Mouse (Mus musculus) c-Kit-positive CD71-positive TER-119-negative erythroid progenitor cells, embryonic 14.5 days (primary cell): ENCODE measurements at regions not wholly inside any gene's neighbourhood (a gene's known extent, or its start where the extent isn't known, plus 50 kb on each side); places are given as distances from the start of the nearest gene placed in this dataset.
A peak's percentile ranks its signal among the peaks of the same experiment; 100 is the strongest.

Source experiments
- DNase-seq: peaks from one replicate; pipeline ENCODE4 v3.0.0-alpha.2; 2013; ENCODE audit warnings: low read depth

DNA sequence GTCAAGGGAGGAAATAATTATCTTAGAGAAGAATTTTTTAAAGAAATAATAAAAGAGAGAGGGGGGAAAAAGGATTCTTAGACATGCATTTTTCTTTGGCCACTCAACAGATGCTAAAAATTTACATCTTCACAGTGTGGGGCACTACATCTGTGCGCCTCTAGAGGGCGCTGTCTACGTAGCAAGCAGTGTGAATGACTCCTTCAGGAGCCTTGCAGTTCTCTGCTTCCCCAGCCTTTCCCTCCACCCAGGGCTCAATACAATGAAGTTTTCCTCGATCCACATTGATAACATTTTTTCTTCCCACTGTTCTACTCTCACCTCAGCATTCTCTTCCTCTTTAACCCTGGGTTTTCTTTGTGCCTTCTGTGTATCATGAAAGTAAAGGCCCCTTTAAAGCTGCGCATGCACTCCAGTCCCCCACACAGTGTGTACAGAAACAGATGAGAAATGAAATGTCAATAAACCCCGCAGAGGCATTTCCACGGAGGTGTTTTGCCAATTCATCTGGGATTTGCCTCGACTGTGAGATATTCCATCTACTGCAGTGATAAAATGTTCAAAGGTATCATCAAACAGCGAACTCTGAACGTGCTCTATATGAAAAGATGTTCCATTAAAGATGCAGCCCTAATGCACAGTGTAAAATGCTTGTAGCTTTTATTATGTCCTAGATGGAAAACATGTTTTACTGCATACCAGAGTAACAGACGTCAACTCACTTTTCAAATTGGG is 181.2 kb downstream of the Rdh14 start:
- no peak for DNase-seq

DNA sequence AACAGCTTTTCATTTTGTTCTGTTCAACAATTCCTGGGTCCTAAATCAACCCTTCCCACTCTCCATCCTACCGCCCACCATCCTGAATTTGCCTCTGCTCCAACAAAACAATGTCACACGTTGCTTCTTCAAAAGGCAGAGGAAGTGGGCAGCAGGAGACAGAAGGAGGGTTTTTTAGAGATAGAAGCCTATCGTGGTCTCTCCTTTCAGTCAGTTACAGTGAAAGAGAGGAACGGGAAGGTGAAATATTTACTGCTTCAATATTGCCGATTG is 181.7 kb downstream of the Rdh14 start:
- no peak for DNase-seq

DNA sequence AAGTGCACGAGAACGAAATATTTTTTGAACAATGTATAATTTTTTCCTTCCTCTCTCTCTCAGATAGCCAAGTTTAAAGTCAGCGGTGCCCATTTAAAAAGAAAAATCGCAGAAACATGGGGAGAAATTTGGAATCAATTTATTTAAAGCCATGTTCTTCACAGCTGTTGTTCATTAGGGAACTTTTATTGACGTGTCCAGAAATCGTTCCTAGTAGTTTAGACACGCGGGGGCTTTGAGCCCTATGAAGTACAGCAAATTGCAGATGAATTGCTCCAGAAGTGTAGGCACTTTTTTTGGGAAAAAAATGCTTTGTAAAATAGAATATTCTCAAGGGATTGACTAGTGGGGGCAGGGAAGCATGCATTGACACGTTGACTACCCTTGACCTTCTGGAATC is 182.8 kb downstream of the Rdh14 start:
- DNase-seq: no peak

DNA sequence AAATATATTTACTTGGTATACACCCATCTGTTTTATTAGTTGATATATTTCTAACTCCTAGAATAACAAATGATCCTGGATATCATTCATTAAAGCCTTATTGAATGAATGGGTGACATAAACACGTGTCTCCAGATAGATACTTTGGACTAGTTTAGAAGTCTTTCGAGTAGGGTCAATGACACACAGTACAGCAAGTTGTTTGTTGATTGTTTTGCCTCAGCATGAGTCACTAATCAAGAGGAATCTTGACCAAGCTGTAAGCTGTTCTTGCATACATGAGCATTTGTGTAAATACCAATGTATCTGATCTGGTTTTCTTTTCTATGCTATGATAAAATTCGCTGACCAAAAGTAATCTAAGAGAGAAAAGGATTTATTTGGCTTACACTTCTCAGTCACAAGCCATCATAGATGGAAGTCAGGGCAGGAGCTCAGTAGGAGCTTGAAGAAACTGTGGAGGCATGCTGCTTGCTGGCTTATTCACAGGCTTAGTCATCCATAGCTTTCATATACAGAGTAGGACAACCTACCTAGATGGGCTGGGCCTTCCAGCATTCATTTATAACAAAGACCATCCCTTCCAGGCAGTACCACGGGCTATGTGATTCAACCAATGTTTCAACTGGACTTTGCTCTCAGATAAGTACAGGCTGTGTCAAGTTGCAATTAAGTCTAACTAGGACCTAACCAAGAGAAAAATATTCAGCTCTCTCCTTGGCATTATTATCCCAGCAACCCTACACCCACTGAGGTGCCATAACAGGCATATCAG is 192.5 kb downstream of the Rdh14 start:
- DNase-seq: no peak

DNA sequence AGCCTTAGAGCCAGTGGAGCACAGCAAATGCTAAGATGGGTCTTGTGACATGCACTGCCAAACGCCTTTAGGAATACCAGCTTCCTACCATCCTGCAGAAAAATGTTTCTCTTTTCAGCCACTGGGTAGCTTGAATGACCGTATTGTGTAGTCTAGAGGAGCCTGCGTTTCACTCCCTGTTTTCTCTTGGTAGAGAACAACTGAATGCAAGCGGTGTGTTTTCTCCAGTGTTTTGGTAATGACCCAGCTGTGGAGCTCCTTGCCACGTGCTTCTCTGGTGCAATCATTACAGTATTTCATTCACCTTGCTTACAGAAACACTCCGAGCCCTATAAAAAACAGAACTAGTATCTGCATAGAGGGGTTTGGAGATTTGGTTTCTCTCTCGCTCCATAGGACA is 193.5 kb downstream of the Rdh14 start:
- DNase-seq: no peak

DNA sequence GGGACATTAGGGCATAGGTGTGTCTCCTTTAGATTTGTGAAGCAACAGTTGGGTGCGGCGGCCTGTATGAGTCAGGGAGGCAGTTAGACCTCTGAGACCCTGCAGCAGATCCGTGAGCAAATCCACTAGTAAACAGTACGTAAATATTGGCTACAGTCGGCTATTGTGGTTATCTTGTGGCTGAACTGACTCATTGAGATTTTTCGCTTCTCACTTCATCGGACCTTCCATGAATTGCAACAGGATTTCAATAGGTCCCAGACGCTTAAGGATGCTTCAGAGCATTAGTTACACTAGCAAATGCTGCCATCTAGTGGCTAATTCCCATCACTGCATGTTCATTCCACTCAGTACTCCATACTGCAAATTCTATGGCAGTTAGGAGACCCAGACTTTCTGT is 199.0 kb downstream of the Rdh14 start:
- DNase-seq: peak; percentile 19

DNA sequence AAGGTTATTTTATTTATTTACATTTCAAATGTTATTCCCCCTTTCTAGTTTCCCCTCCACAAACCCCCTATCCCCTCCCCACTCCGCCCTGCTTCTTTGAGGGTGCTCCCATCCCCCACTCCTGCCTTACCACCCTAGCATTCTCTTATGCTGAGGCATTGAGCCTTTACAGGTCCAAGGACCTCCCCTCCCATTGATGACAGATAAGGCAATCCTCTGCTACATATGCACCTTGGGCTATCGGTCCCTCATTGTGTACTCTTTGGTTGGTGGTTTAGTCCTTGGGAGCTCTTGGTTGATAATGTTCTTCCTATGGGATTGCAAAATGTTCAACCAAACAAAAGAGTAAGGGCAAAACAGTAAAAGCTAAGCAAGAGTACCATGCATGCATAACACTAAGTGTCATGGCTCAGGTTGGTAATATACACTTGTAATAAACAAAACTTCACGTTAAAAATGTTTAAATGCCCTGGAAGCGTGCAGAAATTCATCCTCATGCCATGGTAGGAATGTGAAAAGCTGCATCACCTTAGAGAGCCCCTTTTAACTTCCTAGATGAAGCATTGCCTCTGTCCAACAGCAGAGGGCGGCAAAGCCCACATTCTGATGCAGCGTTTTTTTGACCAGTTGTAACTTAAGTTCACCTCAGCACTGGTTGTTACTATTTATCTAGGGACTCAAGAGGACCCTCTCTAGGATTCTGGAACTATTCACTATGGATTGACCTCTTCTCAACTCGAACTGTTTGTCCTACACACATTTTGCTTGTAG is 207.6 kb downstream of the Rdh14 start:
- no peak for DNase-seq

DNA sequence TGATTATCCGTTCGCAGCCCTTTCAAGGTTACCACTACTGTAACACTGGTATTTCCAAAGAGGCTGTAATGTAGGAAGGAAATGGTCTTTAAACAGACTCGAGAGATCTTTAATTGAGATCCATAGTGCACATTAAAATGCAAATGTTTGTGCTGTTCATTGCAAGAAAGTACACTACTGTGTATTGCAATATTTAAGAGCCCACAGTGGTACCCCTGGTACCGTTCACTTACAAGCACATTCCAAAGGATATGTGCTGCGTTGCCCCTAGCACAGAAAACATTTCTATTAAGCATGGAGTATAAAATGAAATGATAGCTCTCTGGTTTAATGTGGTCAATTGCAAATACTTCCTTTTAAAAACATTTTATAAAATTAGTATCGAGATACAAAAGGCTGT is 209.5 kb downstream of the Rdh14 start:
- no peak for DNase-seq

DNA sequence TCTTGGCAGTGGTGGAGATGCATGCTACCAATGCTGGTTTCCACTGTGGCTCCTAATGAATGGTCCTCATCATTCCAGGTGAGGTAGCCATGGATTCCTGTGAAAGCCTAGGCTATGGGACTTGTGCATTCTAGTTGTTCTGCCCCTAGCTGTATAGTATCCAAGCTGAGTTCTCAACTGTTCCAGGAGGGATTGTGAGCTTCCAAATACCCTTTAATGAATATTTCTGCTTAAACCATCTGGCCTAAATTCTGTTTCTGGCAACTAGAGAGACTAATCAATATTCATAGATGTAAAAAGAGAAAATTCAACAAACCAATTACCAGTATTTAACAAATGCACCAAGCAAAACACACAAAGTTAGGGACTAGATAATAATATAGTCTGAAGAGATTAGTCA is 227.7 kb downstream of the Rdh14 start:
- no peak for DNase-seq

DNA sequence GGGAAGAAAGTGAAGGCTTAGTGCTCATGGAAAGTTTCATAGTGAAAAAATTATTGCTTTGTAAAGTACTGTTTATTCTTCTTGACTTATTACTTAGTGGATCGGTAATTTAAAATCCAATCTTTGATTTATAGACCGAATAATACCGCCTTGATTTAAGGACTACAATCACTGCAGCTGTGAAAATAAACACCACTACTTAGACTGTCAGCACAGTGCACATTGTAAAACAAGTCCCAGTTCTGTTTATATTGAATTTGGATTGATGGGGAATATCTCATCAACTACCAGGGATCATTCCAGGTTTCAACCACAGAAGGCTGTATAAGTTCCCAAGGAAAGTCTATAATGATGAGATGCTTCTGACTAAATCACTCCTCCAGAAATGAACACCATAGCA is 230.0 kb downstream of the Rdh14 start:
- DNase-seq: no peak

DNA sequence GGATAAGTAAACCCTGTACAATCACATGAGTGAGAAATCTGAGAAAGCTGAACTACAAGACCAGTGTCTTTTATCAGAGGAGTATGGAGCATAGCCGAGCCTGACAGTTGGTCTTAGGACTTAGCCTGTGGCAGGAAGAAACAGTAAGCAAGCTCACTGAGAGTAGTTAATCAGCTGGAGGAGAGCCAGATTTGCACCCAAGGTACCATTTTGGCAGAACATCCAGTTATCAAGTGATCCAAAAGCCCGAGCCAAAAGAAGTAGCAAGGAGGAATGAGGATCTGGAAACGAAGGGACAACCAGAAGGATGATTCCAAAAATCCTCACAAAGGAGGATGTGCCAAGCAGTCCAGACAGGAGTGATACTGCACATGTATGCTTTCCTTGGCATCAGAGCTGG is 248.0 kb downstream of the Rdh14 start:
- no peak for DNase-seq

DNA sequence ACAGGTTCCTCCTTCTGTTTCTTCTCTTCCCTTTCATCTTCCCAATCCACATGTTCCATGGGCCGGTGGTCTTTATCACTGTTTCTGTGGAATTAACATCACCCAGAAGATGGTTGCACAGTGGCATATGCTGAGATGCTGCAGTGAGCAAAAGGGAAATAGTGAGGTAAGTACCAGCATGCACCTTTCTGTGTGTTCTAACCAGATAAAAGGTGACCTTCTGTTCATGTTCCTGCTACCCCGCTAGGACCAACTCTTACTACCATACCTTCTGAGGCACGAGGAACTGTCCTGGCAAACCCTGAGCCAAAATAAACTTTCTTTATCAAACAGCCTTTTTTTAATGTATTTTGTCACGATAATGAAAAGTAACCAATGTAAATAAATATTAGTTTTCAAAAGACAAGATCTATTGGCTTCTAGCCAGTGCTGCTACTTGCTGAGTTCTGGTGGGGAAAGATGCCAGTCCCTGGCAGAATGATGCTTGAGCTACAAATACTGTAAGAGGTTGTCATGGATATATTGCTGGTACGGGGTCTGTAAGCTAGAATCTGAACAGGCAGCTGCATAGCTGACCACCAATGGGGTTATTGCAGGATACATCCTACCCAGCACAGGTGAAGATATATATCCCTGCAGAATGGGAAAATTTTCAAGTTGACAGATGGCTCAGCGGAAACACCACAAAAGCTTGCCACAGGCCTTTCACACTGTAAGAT is 264.1 kb downstream of the Rdh14 start:
- no peak for DNase-seq

DNA sequence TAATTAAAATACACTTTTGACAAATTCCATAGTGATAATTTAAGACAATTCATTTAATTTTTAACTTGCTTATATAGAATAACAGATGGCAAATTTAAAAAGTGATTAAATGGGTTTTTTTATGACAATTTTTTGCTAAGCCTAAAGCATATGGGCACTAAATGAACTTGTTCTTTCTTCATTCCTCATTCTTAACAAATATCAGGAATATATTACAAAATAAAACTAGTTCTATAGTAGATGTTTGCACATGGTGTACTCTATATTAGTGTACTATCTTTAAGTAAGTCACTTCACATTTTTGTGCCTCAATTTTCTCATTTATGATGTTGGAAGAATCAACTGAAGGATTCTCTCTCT is 264.6 kb downstream of the Rdh14 start:
- DNase-seq: no peak

DNA sequence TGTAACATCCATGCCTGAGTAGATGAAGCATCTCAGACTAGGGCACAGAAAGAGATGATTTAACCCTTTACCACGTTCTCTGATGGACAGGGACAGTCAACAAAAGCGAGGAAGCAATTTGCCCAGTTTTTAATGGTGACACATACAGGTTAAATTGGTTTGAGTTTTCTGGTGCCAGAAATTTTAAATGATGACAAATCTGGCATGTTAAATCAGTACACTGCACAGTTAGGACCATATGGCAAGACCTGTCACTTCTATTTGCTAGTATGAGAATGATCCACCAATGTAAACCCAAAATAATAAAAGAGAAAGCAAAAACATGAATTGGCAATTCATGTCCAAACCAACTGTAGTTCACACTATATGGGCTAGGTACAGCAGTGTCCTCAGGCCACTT is 268.3 kb downstream of the Rdh14 start:
- DNase-seq: no peak

DNA sequence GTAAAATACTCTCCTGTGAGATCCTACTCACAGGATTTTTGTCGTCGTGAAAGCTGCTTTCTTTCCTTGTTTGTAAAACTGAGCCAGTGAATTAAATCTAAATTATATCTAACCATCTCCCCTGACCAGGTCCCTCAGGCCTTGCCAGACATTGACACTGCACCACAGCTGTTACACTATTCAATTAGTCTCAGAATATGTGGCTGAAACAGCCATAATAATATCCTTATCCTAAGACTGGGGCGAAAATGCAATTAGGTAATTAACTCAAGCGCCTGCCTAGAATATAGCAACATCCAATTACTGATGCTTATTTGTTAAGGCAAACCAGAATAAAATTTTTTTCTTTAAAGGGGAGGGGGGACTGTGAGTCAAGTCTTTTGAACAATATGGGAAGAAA is 296.2 kb downstream of the Rdh14 start:
- no peak for DNase-seq
